Mouse (Mus musculus): Measurements from ENCODE around the gene Dock9. TPM values are rescaled to one million over a fixed set of nuclear protein-coding genes. Genes with fewer than 3 reads are reported as not detected.

Gene Dock9
- total and polyA plus RNA-seq, 2 experiments from 2014 or later, result 4.1 to 20.5 TPM

- no peak for ATAC-seq (ENCODE audit: insufficient read depth, low read depth)
- DNase-seq (ENCODE audit: low spot score), result no peak
- peaks cover 3% of the 10 kb centered on the region; the same call in 1 of the 2 replicates for H3K27me3 ChIP-seq (ENCODE audit: control insufficient read depth, insufficient read depth, low read length)
- H3K4me2 ChIP-seq (ENCODE audit: low read depth, low read length), result no peak overlapping the region
- no peak overlapping the region for H3K4me3 ChIP-seq (ENCODE audit: low read depth, low read length)
- no peak overlapping the region for H3K27ac ChIP-seq (ENCODE audit: low read depth)
- H3K36me3 ChIP-seq (replicated peaks; ENCODE audit: control insufficient read depth, insufficient read depth, low read length), result no peaks in the 10 kb centered on the region
- no peaks in the 10 kb centered on the region for H3K4me1 ChIP-seq (ENCODE audit: control insufficient read depth, insufficient read depth)
- WGBS, result 85% methylated on average over 7 of the region's 7 CpGs
- H3K9ac ChIP-seq (replicated peaks; ENCODE audit: low read depth, low read length), result no peak overlapping the region
- no peak for TF ChIP-seq EP300 (IDR thresholded peaks at IDR 0.05; ENCODE audit: low read depth)
- TF ChIP-seq CTCF (IDR thresholded peaks at IDR 0.05; ENCODE audit: low read depth), result no peak
- no peaks in the 10 kb centered on the region for H3K9me3 ChIP-seq (replicated peaks; ENCODE audit: control insufficient read depth, low read length)
Measured at GRCm38 (mm10) chr14:121791112-121791511, 6.5 kb downstream of the Dock9 start.

DNA sequence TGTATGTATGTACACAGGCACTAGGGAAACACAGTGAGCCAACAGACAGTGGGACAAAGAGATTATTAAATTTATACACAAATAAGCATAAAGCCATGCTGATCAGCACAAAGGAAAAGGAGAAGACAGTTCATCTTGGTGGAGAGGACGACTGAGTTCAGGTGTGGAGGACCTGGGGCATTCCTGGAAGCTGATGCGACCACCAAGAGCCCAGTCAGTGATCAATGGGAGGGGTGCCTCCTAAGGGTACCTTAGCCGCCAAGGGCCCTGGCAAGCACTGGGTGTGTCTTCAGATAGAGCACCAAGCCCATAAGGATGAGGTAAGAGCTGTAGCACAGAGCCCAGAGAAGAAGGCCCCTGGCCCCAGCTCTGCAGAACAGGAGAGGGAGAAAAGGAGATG, 8.4 kb downstream of the Dock9 start:
- H3K27me3 ChIP-seq (ENCODE audit: control insufficient read depth, insufficient read depth, low read length), result no peaks in the 10 kb centered on the region
- no peaks in the 10 kb centered on the region for H3K4me1 ChIP-seq (ENCODE audit: control insufficient read depth, insufficient read depth)
- no peak overlapping the region for H3K27ac ChIP-seq (ENCODE audit: low read depth)
- whole genome bisulfite sequencing, result 70% methylated on average over 3 of the region's 3 CpGs
- ATAC-seq (ENCODE audit: insufficient read depth, low read depth), result no peak
- H3K36me3 ChIP-seq (replicated peaks; ENCODE audit: control insufficient read depth, insufficient read depth, low read length), result no peaks in the 10 kb centered on the region
- TF ChIP-seq EP300 (IDR thresholded peaks at IDR 0.05; ENCODE audit: low read depth) (no peak), CTCF (IDR thresholded peaks at IDR 0.05; ENCODE audit: low read depth) (no peak)
- H3K9ac ChIP-seq (replicated peaks; ENCODE audit: low read depth, low read length), result no peak overlapping the region
- H3K4me2 ChIP-seq (ENCODE audit: low read depth, low read length), result no peak overlapping the region
- H3K4me3 ChIP-seq (ENCODE audit: low read depth, low read length), result no peak overlapping the region
- no peaks in the 10 kb centered on the region for H3K9me3 ChIP-seq (replicated peaks; ENCODE audit: control insufficient read depth, low read length)
- no peak for DNase-seq (ENCODE audit: low spot score)

GRCm38 (mm10) chr14:121788451-121788850, 9.2 kb downstream of the Dock9 start:
- no peaks in the 10 kb centered on the region for H3K9me3 ChIP-seq (replicated peaks; ENCODE audit: control insufficient read depth, low read length)
- ATAC-seq (ENCODE audit: insufficient read depth, low read depth), result no peak
- TF ChIP-seq EP300 (IDR thresholded peaks at IDR 0.05; ENCODE audit: low read depth) (no peak), CTCF (IDR thresholded peaks at IDR 0.05; ENCODE audit: low read depth) (no peak)
- 76% methylated on average over 6 of the region's 6 CpGs for WGBS
- no peak overlapping the region for H3K4me3 ChIP-seq (ENCODE audit: low read depth, low read length)
- H3K4me2 ChIP-seq (ENCODE audit: low read depth, low read length), result no peak overlapping the region
- no peaks in the 10 kb centered on the region for H3K4me1 ChIP-seq (ENCODE audit: control insufficient read depth, insufficient read depth)
- H3K27ac ChIP-seq (ENCODE audit: low read depth), result no peak overlapping the region
- no peaks in the 10 kb centered on the region for H3K36me3 ChIP-seq (replicated peaks; ENCODE audit: control insufficient read depth, insufficient read depth, low read length)
- no peaks in the 10 kb centered on the region for H3K27me3 ChIP-seq (ENCODE audit: control insufficient read depth, insufficient read depth, low read length)
- no peak for DNase-seq (ENCODE audit: low spot score)
- no peak overlapping the region for H3K9ac ChIP-seq (replicated peaks; ENCODE audit: low read depth, low read length)

GRCm38 (mm10) chr14:121787430-121787829, 10.2 kb downstream of the Dock9 start:
- H3K4me3 ChIP-seq (ENCODE audit: low read depth, low read length), result no peak overlapping the region
- no peaks in the 10 kb centered on the region for H3K4me1 ChIP-seq (ENCODE audit: control insufficient read depth, insufficient read depth)
- H3K9me3 ChIP-seq (replicated peaks; ENCODE audit: control insufficient read depth, low read length), result no peaks in the 10 kb centered on the region
- H3K36me3 ChIP-seq (replicated peaks; ENCODE audit: control insufficient read depth, insufficient read depth, low read length), result no peaks in the 10 kb centered on the region
- TF ChIP-seq CTCF (IDR thresholded peaks at IDR 0.05; ENCODE audit: low read depth) (no peak), EP300 (IDR thresholded peaks at IDR 0.05; ENCODE audit: low read depth) (no peak)
- H3K9ac ChIP-seq (replicated peaks; ENCODE audit: low read depth, low read length), result no peak overlapping the region
- no peaks in the 10 kb centered on the region for H3K27me3 ChIP-seq (ENCODE audit: control insufficient read depth, insufficient read depth, low read length)
- ATAC-seq (ENCODE audit: insufficient read depth, low read depth) (no peak), DNase-seq (ENCODE audit: low spot score) (no peak)
- no peak overlapping the region for H3K4me2 ChIP-seq (ENCODE audit: low read depth, low read length)
- WGBS, result 89% methylated on average over 12 of the region's 12 CpGs
- no peak overlapping the region for H3K27ac ChIP-seq (ENCODE audit: low read depth)

DNA sequence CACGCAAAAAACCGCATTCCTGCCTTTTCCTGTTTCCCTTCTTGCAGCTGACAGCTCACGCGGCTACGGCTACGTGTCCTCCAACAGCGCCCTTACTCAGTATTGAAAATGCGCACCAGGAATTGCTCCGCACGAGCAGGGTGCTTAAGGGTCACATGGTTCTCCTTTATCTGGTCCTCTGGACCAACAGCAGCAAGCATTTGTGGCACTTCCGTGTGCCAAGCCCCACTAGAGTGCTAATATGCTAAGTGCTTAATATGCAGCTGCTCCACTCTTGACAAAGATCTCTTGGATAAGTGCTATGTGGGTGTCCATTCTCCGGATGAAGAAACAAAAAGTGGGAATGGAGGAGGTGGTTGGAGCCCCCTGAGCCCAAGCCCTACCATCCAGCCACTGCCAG, 10.7 kb downstream of the Dock9 start:
- WGBS, result 71% methylated on average over 12 of the region's 12 CpGs
- H3K27ac ChIP-seq (ENCODE audit: low read depth), result no peak overlapping the region
- no peak overlapping the region for H3K9ac ChIP-seq (replicated peaks; ENCODE audit: low read depth, low read length)
- no peak overlapping the region for H3K4me2 ChIP-seq (ENCODE audit: low read depth, low read length)
- H3K9me3 ChIP-seq (replicated peaks; ENCODE audit: control insufficient read depth, low read length), result no peaks in the 10 kb centered on the region
- H3K4me3 ChIP-seq (ENCODE audit: low read depth, low read length), result no peak overlapping the region
- DNase-seq (ENCODE audit: low spot score), result no peak
- no peaks in the 10 kb centered on the region for H3K36me3 ChIP-seq (replicated peaks; ENCODE audit: control insufficient read depth, insufficient read depth, low read length)
- no peaks in the 10 kb centered on the region for H3K27me3 ChIP-seq (ENCODE audit: control insufficient read depth, insufficient read depth, low read length)
- ATAC-seq (ENCODE audit: insufficient read depth, low read depth), result no peak
- no peaks in the 10 kb centered on the region for H3K4me1 ChIP-seq (ENCODE audit: control insufficient read depth, insufficient read depth)
- TF ChIP-seq EP300 (IDR thresholded peaks at IDR 0.05; ENCODE audit: low read depth) (no peak), CTCF (IDR thresholded peaks at IDR 0.05; ENCODE audit: low read depth) (no peak)

- no peak for DNase-seq (ENCODE audit: low spot score)
- WGBS, result 53% methylated on average over 1 of the region's 1 CpGs
- H3K27me3 ChIP-seq (ENCODE audit: control insufficient read depth, insufficient read depth, low read length), result no peaks in the 10 kb centered on the region
- no peaks in the 10 kb centered on the region for H3K9me3 ChIP-seq (replicated peaks; ENCODE audit: control insufficient read depth, low read length)
- H3K4me1 ChIP-seq (ENCODE audit: control insufficient read depth, insufficient read depth), result no peaks in the 10 kb centered on the region
- no peaks in the 10 kb centered on the region for H3K36me3 ChIP-seq (replicated peaks; ENCODE audit: control insufficient read depth, insufficient read depth, low read length)
- no peak overlapping the region for H3K9ac ChIP-seq (replicated peaks; ENCODE audit: low read depth, low read length)
- H3K4me2 ChIP-seq (ENCODE audit: low read depth, low read length), result no peak overlapping the region
- TF ChIP-seq EP300 (IDR thresholded peaks at IDR 0.05; ENCODE audit: low read depth) (no peak), CTCF (IDR thresholded peaks at IDR 0.05; ENCODE audit: low read depth) (no peak)
- no peak overlapping the region for H3K27ac ChIP-seq (ENCODE audit: low read depth)
- ATAC-seq (ENCODE audit: insufficient read depth, low read depth), result no peak
- H3K4me3 ChIP-seq (ENCODE audit: low read depth, low read length), result no peak overlapping the region
Measured at GRCm38 (mm10) chr14:121785394-121785793, 12.2 kb downstream of the Dock9 start.

Data from heart, postnatal 0 days (tissue).